Mouse (Mus musculus) mature B cell (primary cell): ENCODE results near the gene Slc4a3.

ENCODE experiments used
- in situ Hi-C: fragments of 300-500 bp; cut with MboI; formaldehyde crosslinking; loops from 2 replicates; pipeline ENCODE4 v1.14.3; 2019

The Slc4a3 gene

DNA sequence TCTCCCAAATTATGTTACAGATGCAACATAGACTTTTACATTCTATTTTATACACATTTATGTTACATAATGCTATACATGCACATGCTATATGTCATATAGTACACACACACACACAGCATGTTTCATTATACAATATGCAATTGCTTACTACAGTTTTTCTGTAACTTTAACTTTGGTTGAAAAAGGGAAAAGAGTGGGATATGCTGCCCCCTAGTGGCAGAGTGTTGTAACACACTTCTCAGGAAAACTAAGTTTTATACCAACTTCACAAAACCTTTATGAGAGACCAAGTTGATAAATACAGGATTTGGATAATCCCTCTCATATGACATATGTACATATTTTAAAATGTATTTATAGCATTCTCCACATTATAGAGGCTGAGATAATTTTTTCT lies 51.6 kb downstream of the Slc4a3 start:
- in situ Hi-C loops: no loop called here

DNA sequence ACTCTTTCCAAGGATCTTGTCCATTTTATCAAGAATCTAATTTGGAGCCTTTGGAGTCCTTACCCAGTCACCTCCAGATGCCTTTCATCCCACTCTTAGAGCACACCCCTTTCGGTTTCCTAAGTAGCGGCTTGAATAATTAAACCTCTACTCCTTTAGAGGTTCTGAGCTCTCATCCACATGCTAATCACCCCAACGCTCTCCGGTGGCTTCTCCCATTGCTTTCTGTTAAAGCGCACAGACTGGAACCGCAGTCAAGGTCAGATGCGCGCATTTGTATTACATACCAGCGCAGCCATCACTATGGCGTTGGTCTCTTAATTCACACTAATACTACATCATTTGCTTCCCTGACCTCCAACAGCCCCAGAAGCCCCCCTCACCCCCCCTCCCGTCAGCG lies 55.7 kb downstream of the Slc4a3 start:
- in situ Hi-C loops: no loop called here

GRCm38 (mm10) chr1:75603584-75603983 lies 57.5 kb downstream of the Slc4a3 start:
- in situ Hi-C loops: no loop called here

DNA sequence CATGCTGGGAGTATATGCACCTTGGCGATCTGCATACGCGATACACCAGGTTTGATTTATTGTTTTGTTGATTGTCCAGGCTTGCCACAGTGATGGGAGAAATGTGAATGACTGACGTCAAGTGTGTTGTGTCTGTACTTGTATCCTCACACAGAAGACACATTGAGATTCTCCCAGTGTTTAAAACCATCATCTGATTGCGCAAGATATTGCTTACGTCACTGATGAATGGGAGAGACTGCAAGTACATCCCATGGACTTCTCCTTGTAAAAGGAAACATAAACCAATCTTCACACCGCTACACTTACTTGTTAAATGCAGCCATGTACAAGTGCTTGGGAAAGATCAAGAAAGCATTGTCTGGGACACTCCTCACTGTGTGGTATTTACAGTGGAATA lies 62.2 kb downstream of the Slc4a3 start:
- in situ Hi-C loops: no loop called here

GRCm38 (mm10) chr1:75608625-75609263 lies 62.7 kb downstream of the Slc4a3 start:
- in situ Hi-C loops: no loop called here

- in situ Hi-C loops: no loop called here
Observed at GRCm38 (mm10) chr1:75609264-75609662, 63.2 kb downstream of the Slc4a3 start.

- in situ Hi-C loops: no loop called here
Observed at GRCm38 (mm10) chr1:75610553-75610952, 64.5 kb downstream of the Slc4a3 start.
